Mouse (Mus musculus) spleen, adult 18-20 months (tissue): ENCODE data around the gene Irs2.

Experiments
- DNase-seq, 2 experiments: peaks; one replicate each; pipeline ENCODE4 v3.0.0; 2022; ENCODE audit warnings: mixed read lengths in 2 of 2

Gene Irs2

GRCm38 (mm10) chr8:10945939-10946740, 62.1 kb downstream of the Irs2 start:
- peak; percentile 75 for DNase-seq

- DNase-seq: no peak
Observed at GRCm38 (mm10) chr8:10945490-10945889, 62.8 kb downstream of the Irs2 start.

- DNase-seq: no peak
Observed at GRCm38 (mm10) chr8:10943314-10944060, 64.8 kb downstream of the Irs2 start.

GRCm38 (mm10) chr8:10939883-10940282, 68.4 kb downstream of the Irs2 start:
- DNase-seq: no peak

GRCm38 (mm10) chr8:10939210-10939782, 69.0 kb downstream of the Irs2 start:
- DNase-seq: no peak

- DNase-seq: no peak
Observed at GRCm38 (mm10) chr8:10938284-10938683, 70.0 kb downstream of the Irs2 start.

GRCm38 (mm10) chr8:10936646-10937045, 71.6 kb downstream of the Irs2 start:
- no peak for DNase-seq

GRCm38 (mm10) chr8:10935231-10935630, 73.0 kb downstream of the Irs2 start:
- no peak for DNase-seq
